Mouse (Mus musculus) intestine, embryonic 14.5 days (tissue): ENCODE results near the gene Cpn1. TPM values are rescaled to one million over a fixed set of nuclear protein-coding genes. Genes with fewer than 3 reads are reported as not detected.

Experiments used
- ATAC-seq: fragments of 200-750 bp; cut with Nextera tagmentation; replicated peaks from 2 replicates; pipeline ENCODE4 v1.8.0; 2017; ENCODE audit warnings: low read depth, moderate number of reproducible peaks, moderate TSS enrichment, moderate library complexity; ENCODE audit not compliant: low FRiP score, low TSS enrichment
- DNase-seq: peaks from one replicate; pipeline ENCODE4 v3.0.0-alpha.2; 2018; ENCODE audit warnings: low spot score
- H3K27ac ChIP-seq: fragments of 300-500 bp; sonication (generic); 2 replicates; pipeline ENCODE4 v1.5.1; 2014; ENCODE audit warnings: low read depth, mild to moderate bottlenecking, control low read depth
- H3K27me3 ChIP-seq: fragments of 300-500 bp; sonication (generic); replicated peaks from 2 replicates; pipeline ENCODE4 v1.6.1; 2014; ENCODE audit warnings: low read length, control low read depth; ENCODE audit not compliant: control insufficient read depth, insufficient read depth
- H3K36me3 ChIP-seq: fragments of 300-500 bp; sonication (generic); 2 replicates; pipeline ENCODE4 v1.6.1; 2014; ENCODE audit warnings: low read length, control low read depth; ENCODE audit not compliant: control insufficient read depth, insufficient read depth
- H3K4me1 ChIP-seq: fragments of 300-500 bp; sonication (generic); replicated peaks from 2 replicates; pipeline ENCODE4 v1.6.1; 2014; ENCODE audit warnings: low read length, control low read depth, mixed read lengths; ENCODE audit not compliant: control insufficient read depth, insufficient read depth
- H3K4me2 ChIP-seq: fragments of 300-500 bp; sonication (generic); 2 replicates; pipeline ENCODE4 v1.6.1; 2014; ENCODE audit warnings: low read length
- H3K4me3 ChIP-seq: fragments of 300-500 bp; sonication (generic); 2 replicates; pipeline ENCODE4 v1.5.1; 2014; ENCODE audit warnings: low read depth, low read length, control low read depth, mixed read lengths
- H3K9ac ChIP-seq: fragments of 300-500 bp; sonication (generic); 2 replicates; pipeline ENCODE4 v1.6.1; 2014; ENCODE audit warnings: mild to moderate bottlenecking, low read length
- H3K9me3 ChIP-seq: fragments of 300-500 bp; sonication (generic); 2 replicates; pipeline ENCODE4 v1.6.1; 2016; ENCODE audit warnings: low read length, control low read depth; ENCODE audit not compliant: control insufficient read depth
- WGBS: fragments of 180-500 bp; shearing (Covaris S2); extraction: QIAGEN DNeasy Blood & Tissue Kit; methylation state at CpG from one replicate; pipeline ENCODE4 v1.1.7; 2014; 5-methylcytosine and 5-hydroxymethylcytosine counted together
- polyA plus RNA-seq: library from polyadenylated mRNA; unstranded; fragments of >200 nt; fragmentation: Nextera tagmentation; extraction: Ambion mirVana; gene quantifications from 2 replicates; pipeline ENCODE4 v1.2.1, GENCODE M21; 2014

Cpn1 gene
- polyA plus RNA-seq, 1 experiment from 2014 or later = 15.5 TPM

- no peak overlapping the region for H3K4me3 ChIP-seq
- no peak overlapping the region for H3K27ac ChIP-seq
- H3K27me3 ChIP-seq = no peaks in the 10 kb centered on the region
- DNase-seq (no peak), ATAC-seq (no peak)
- WGBS = 84% methylated on average over 4 of the region's 4 CpGs
- no peaks in the 10 kb centered on the region for H3K4me1 ChIP-seq
- no peak overlapping the region for H3K4me2 ChIP-seq
- H3K9ac ChIP-seq = no peak overlapping the region
- no peaks in the 10 kb centered on the region for H3K9me3 ChIP-seq
- no peaks in the 10 kb centered on the region for H3K36me3 ChIP-seq
Observed at GRCm38 (mm10) chr19:44021502-44021901, 35.1 kb upstream of the Cpn1 start.

GRCm38 (mm10) chr19:44019739-44020138 is 33.4 kb upstream of the Cpn1 start:
- DNase-seq = no peak

GRCm38 (mm10) chr19:44013862-44014261 is 27.5 kb upstream of the Cpn1 start:
- ATAC-seq (no peak), DNase-seq (no peak)
- WGBS = 65% methylated on average over 6 of the region's 6 CpGs
- Histone ChIP-seq H3K4me3 (no peak overlapping the region), H3K36me3 (no peaks in the 10 kb centered on the region), H3K4me1 (no peaks in the 10 kb centered on the region), H3K9ac (no peak overlapping the region), H3K27ac (no peak overlapping the region), H3K27me3 (no peaks in the 10 kb centered on the region), H3K9me3 (no peaks in the 10 kb centered on the region), H3K4me2 (no peak overlapping the region)

More at GRCm38 (mm10) chr19:44019739-44020138, 33.4 kb upstream of the Cpn1 start:
- Histone ChIP-seq H3K36me3 (no peaks in the 10 kb centered on the region), H3K4me3 (no peak overlapping the region), H3K4me1 (no peaks in the 10 kb centered on the region), H3K9me3 (no peaks in the 10 kb centered on the region), H3K27me3 (no peaks in the 10 kb centered on the region), H3K4me2 (no peak overlapping the region), H3K9ac (no peak overlapping the region), H3K27ac (no peak overlapping the region)
- WGBS = 64% methylated on average over 7 of the region's 7 CpGs
- no peak for ATAC-seq

GRCm38 (mm10) chr19:44008784-44009183 is 22.4 kb upstream of the Cpn1 start:
- Histone ChIP-seq H3K9ac (no peak overlapping the region), H3K4me3 (no peak overlapping the region), H3K27me3 (no peaks in the 10 kb centered on the region), H3K4me2 (no peak overlapping the region), H3K27ac (peak overlapping the region; percentile 48), H3K4me1 (no peaks in the 10 kb centered on the region), H3K36me3 (no peaks in the 10 kb centered on the region), H3K9me3 (no peaks in the 10 kb centered on the region)
- peak; percentile 66 for DNase-seq
- WGBS = 34% methylated on average over 15 of the region's 15 CpGs
- no peak for ATAC-seq

GRCm38 (mm10) chr19:44007186-44007585 is 20.8 kb upstream of the Cpn1 start:
- ATAC-seq = no peak
- H3K36me3 ChIP-seq = no peaks in the 10 kb centered on the region
- H3K27ac ChIP-seq = no peak overlapping the region
- H3K4me3 ChIP-seq = no peak overlapping the region
- H3K9ac ChIP-seq = no peak overlapping the region
- no peak for DNase-seq
- H3K9me3 ChIP-seq = no peaks in the 10 kb centered on the region
- 74% methylated on average over 12 of the region's 12 CpGs for whole genome bisulfite sequencing
- H3K4me1 ChIP-seq = no peaks in the 10 kb centered on the region
- H3K4me2 ChIP-seq = no peak overlapping the region
- H3K27me3 ChIP-seq = no peaks in the 10 kb centered on the region

GRCm38 (mm10) chr19:44005025-44005424 is 18.7 kb upstream of the Cpn1 start:
- 54% methylated on average over 4 of the region's 4 CpGs for WGBS
- H3K4me2 ChIP-seq = no peak overlapping the region
- DNase-seq (no peak), ATAC-seq (no peak)
- no peaks in the 10 kb centered on the region for H3K36me3 ChIP-seq
- H3K9ac ChIP-seq = no peak overlapping the region
- no peaks in the 10 kb centered on the region for H3K27me3 ChIP-seq
- H3K27ac ChIP-seq = no peak overlapping the region
- no peaks in the 10 kb centered on the region for H3K9me3 ChIP-seq
- no peak overlapping the region for H3K4me3 ChIP-seq
- H3K4me1 ChIP-seq = no peaks in the 10 kb centered on the region

- DNase-seq = no peak
- H3K27me3 ChIP-seq = no peaks in the 10 kb centered on the region
- no peak for ATAC-seq
- H3K9ac ChIP-seq = no peak overlapping the region
- no peaks in the 10 kb centered on the region for H3K4me1 ChIP-seq
- H3K36me3 ChIP-seq = no peaks in the 10 kb centered on the region
- H3K9me3 ChIP-seq = no peaks in the 10 kb centered on the region
- no peak overlapping the region for H3K4me2 ChIP-seq
- no peak overlapping the region for H3K4me3 ChIP-seq
- 87% methylated on average over 2 of the region's 2 CpGs for WGBS
- no peak overlapping the region for H3K27ac ChIP-seq
Observed at GRCm38 (mm10) chr19:44004261-44004660, 17.9 kb upstream of the Cpn1 start.

GRCm38 (mm10) chr19:44000720-44001119 is 14.4 kb upstream of the Cpn1 start:
- no peaks in the 10 kb centered on the region for H3K4me1 ChIP-seq
- no peak overlapping the region for H3K4me3 ChIP-seq
- 74% methylated on average over 5 of the region's 5 CpGs for WGBS
- no peak overlapping the region for H3K9ac ChIP-seq
- no peak overlapping the region for H3K27ac ChIP-seq
- DNase-seq (no peak), ATAC-seq (no peak)
- H3K9me3 ChIP-seq = no peaks in the 10 kb centered on the region
- H3K36me3 ChIP-seq = no peaks in the 10 kb centered on the region
- no peak overlapping the region for H3K4me2 ChIP-seq
- no peaks in the 10 kb centered on the region for H3K27me3 ChIP-seq

- Histone ChIP-seq H3K4me3 (no peak overlapping the region), H3K4me2 (no peak overlapping the region), H3K27me3 (no peaks in the 10 kb centered on the region), H3K27ac (no peak overlapping the region), H3K9ac (no peak overlapping the region), H3K4me1 (no peaks in the 10 kb centered on the region), H3K36me3 (no peaks in the 10 kb centered on the region), H3K9me3 (no peaks in the 10 kb centered on the region)
- ATAC-seq = no peak
- 73% methylated on average over 1 of the region's 1 CpGs for WGBS
- no peak for DNase-seq
Observed at GRCm38 (mm10) chr19:44000061-44000460, 13.7 kb upstream of the Cpn1 start.
